Mouse (Mus musculus): ENCODE data around the gene Gm27029.
"Not testable (repeated sequence)": the region's sequence is repeated elsewhere in the genome, so short reads cannot be mapped to it uniquely, and the experiment has no call there.

Gm27029 gene

DNA sequence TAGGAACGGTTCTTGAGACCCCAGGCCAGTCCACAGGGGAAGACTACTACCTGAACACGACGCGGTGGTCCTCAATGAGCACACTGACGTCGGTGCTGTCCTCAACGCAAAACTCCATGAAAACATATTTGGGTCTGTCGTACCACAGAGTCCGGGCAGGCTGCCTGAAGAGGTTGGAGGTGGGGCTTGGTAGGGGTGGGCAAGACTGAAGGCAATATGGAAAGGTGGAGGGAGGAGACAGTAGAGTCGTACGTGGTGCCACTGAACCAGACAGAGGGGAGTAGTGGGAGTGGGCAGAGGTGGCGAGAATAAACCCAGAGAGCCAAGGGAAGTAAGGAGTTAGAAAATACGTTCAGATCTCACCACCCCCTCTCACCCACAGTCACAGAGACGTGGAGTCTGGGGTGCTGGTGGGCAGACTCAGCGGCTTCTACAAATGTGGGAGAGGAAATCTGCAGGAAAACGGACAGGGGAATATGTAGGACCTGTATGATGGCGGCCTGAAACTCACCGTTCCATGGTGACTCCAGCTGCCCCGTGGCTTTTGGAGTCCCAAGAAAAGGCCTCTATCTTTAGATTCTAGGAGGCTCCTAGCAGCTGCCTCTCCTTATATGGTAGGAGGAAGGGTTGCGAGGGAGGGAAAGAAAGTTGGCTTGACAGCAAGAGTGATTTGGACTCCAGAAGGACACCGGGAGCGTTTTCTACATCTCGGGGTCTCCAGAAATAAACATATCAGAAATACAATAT, at the start of gene Gm27029:
TSS of gene Gm27029 (minus strand) at position 692 of the 747 bp plus-strand sequence.
- no peak for DNase-seq (ENCODE audit: low spot score)

DNA sequence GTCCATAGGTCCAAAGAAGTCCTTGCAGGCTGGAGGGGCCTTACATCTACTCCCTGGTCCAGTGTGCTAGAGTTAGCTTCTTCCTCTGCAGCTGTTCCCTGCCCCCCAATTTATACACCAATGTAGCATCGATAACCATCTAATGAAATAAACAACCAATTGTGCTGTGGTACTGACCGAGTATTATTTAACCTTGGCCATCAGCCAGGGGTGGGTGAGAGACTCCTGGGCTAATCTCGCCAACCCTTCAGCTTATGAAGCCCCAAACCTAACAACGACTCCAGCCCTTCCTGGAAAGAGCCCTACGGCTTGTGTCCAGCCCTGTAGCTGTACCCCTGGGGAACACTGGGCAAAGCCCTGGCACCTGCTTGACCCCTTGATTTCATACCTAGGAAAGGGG, 49.7 kb upstream of the Gm27029 start:
- no peak for DNase-seq (ENCODE audit: low spot score)

DNA sequence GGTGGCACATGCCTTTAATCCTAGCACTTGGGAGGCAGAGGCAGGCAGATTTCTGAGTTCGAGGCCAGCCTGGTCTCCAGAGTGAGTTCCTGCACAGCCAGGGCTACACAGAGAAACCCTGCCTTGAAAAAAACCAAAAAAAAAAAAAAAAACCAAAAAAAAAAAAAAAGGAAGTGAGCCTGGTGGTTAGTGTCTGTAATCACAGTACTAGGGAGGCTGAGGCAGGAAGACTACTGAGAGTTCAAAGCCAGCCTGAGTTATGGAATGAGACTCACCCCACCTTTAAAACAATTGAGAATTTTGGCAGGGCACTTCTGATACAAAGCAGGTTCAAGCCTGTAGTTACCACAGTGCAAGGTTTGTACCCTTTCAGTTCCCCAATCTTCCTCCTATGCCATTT, 49.1 kb upstream of the Gm27029 start:
- not testable (repeated sequence) for DNase-seq (ENCODE audit: low spot score)

DNA sequence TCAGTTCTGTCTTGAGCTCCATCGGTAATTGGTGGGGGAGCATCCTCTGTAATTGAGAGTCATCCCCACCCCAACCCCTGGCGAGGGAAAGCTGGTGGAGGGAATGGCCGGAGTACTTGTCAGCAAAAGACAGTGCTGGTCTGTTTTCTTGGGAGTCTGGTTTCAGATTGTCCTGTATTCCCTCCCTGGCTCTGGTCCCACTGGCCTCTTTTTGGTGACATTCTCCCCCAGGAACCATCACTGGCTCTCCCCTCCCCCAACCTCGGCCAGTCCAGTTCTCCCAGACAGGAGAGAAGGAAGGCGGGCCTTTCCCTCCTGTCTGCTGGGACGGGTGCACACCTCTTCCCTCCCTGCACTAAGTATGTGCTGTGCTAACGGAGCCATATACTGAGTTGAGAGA, 47.7 kb upstream of the Gm27029 start:
- no peak for DNase-seq (ENCODE audit: low spot score)

DNA sequence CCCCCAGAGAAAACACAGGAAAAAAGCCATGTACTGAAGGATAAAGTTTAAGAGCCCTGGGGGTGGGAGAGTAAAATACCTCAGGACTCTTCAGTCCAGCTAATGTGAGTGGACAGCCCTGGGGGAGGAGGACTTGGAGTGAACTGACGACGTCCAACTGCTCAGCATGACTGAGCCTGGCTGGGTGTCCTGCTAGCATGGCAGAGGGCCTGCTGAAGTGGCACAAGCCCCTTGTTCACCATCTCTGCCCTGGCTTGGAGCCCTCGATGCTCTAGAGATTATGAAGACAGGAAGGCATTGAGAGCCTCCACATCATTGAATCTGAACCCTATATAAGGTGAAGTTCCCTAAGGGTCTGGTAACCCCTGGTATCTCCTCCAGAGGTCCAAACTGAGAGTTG, 47.3 kb upstream of the Gm27029 start:
- no peak for DNase-seq (ENCODE audit: low spot score)

DNA sequence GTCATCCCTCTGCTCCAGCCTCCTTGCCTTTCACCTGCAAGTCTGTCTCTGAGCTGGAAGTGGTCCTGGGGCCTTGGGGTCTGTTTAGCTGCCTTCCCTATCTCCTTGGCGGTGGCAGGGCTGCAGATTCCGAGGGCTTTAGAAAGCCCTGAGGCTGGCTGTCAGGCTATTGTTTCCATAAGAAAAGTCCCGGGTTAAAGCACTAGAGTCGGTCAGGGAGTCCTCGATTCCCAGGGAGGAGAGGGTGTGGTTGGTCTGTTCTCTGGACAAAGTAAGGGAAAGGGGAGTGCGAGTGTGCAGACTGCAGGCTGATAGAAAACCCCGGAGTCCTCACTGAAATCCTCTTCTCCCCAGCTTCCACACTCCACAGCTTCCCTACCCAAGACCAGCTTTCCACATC, 45.6 kb upstream of the Gm27029 start:
- no peak for DNase-seq (ENCODE audit: low spot score)

DNA sequence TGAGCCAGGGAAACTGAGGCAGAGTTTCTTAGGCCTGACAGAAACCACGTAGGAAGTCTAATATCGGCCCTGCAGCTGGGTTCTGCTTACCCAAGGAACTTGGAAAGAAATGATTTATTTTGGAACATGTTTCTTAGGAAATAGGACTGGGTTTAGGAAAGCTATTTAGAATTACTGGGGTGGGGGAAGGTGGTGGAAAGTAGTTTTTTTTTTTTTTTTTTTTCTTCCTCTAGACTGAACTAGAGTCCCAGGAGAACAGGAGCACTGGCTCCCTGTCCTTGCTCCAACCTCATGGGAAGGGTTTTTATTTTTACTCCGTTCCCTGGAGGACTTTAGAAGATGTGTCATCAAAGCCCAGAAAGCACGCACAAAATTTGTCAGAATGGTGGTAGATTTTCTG, 44.6 kb upstream of the Gm27029 start:
- DNase-seq (ENCODE audit: low spot score), result no peak

DNA sequence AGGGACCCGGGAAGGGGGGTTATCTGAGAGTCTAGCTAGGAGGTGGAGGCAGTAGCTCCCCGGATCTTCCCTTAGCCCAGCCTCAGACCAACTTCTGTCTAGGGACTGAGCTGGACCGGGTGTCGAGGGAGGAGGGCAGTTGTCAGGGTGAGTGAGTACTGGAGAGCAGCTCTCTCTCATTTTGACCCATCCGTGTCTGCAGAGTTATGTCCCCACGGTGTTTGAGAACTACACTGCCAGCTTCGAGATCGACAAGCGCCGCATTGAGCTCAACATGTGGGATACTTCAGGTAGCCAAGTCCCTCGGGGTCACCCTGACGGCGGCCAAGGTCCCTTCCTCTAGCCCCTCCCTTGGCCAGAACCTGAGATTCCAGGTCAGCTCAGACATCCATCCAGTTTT, 44.1 kb upstream of the Gm27029 start:
- no peak for DNase-seq (ENCODE audit: low spot score)

DNA sequence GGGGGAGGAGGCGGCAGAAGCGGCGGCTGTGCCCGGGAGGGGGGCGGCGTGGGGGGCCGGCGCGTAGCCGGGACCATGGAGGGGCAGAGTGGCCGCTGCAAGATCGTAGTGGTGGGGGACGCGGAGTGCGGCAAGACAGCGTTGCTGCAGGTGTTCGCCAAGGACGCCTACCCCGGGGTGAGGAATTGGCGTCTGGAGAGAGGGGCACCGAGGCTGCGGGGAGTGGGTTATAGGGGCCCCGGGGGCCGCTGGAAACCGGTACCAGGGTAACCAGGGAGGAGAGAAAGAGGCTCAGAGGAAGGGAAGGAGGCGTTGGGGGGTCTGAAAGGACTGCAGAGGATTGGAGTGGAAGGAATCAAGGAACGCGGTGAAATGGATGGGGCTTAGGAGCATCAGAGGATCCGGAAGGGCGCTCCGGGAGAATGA, 43.7 kb upstream of the Gm27029 start:
- no peak for DNase-seq (ENCODE audit: low spot score)

DNA sequence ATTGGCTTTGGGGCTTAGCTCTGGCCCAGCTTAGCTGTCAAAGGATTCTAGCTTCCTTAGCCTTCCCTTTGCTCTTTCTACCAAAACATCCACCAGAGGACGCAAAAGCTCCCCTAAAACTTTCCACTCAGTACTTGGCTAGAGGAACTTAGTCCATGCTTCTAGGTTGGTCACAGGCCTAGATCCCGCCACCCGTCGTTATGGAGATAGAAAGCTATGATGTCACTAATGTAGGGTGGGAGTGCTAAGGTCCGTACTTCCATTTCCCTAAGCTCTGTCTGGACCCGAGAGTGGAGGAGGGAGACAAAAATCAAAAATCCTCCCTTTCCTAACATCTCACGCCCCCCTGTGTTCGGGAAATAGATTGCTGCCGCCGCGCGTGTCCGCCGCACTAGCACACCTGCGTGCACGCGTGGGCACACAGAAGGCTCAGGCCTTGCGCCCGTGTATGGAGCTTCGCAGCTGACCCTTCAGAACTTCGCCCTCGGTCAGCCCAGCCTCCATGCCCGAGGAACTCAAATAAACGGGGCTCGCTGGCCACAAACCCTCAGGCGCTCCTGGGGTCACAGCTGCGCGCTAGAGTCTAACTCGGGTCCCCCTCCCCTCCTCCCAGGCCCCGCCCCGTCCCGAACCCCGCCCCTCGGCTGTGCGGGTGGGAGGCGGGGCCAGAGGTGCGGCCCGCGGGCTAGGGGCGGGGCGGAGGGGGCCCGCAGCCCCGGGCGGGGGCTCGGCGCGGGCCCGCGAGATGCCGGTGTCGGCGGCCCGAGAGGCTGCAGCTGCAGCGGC, 43.1 kb upstream of the Gm27029 start:
- peak; percentile 62 for DNase-seq (ENCODE audit: low spot score)

DNA sequence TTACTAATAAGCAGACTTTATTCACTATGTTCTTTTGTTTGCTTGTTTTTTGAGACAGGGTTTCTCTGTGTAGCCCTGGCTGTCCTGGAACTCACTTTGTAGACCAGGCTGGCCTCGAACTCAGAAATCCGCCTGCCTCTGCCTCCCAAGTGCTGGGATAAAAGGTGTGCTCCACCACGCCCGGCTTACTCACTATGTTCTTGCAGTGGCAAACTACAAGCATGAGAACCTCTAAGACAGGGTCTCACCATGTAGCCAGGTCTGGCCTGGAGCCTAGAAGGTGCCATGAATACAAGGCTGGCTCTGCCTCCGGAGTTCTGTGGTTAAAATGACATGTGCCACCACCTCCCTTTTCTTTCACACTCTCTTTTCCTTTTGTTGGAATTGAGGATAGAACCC, 42.0 kb upstream of the Gm27029 start:
- DNase-seq (ENCODE audit: low spot score), result not testable (repeated sequence)

DNA sequence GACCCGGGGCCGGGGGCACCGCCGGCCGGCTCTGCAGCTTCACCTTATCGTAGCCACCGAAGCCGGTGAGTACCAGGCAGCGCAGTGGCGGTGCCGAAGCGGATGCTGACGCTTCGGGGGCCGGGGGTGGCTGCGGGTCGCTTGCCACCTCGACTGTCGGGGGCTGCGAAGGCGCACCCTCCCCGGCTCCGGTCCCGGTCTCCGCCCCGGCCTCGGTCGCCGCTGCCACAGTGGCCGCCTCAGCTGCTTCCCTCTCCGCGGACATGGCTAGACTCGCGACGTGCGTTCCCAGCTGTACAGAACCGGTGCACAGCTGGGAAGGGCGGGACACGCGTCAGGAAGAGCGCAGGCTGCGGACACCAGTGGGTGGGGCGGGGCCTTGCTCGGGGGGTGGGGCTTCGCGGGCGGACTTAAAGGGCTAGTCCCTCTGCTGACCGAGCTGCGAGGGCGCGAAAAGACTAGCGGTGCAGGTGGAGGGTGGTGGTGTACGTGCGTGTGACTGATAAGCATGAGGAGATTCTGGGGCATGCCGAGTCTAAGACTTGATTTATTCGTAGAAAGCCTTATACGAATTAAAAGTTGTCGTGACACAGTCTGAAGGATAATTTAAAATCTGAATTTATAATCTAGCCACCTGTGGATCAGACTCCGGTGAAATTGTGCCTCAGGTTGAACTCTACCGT, 41.4 kb upstream of the Gm27029 start, which contains the start of gene Vat1:
TSS of gene Vat1 (minus strand) at position 362 of the 683 bp plus-strand sequence.
- DNase-seq (ENCODE audit: low spot score), result peak; percentile 62

DNA sequence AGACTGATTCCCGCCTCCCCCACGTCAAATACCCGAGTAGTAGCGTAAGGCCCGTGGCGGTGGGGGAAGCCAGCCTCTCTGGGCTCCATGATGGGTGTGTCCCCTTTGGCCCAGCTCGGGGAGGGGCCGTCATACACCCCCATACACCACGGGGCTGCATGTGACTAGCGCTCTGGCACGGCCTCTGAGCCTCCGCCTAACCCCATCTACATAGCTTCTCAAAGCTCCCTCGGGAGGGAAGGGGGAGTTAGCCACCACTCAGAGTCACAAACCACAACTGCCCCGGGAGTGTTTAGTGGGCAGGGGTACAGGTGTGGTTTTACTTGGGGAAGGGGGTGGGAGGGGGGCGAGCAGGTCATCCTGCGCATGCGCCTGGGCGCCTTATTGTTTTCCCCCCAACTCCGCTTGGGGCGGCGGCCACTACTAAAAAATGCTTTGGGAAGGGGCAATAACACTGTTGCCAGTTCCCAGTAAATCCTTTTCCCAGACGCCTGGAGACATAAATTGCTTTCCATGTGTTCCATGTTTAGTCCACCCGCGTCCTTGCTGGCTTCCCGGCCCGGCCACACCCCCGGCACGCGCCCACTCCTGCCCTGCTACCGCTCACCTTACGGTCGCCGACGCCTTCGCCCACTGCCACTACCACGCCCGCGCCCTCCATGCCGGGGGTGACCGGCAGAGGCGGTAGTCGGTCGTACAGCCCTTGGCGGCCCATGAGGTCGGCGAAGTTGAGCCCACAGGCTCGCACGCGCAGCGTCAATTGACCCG, 40.7 kb upstream of the Gm27029 start:
- no peak for DNase-seq (ENCODE audit: low spot score)

DNA sequence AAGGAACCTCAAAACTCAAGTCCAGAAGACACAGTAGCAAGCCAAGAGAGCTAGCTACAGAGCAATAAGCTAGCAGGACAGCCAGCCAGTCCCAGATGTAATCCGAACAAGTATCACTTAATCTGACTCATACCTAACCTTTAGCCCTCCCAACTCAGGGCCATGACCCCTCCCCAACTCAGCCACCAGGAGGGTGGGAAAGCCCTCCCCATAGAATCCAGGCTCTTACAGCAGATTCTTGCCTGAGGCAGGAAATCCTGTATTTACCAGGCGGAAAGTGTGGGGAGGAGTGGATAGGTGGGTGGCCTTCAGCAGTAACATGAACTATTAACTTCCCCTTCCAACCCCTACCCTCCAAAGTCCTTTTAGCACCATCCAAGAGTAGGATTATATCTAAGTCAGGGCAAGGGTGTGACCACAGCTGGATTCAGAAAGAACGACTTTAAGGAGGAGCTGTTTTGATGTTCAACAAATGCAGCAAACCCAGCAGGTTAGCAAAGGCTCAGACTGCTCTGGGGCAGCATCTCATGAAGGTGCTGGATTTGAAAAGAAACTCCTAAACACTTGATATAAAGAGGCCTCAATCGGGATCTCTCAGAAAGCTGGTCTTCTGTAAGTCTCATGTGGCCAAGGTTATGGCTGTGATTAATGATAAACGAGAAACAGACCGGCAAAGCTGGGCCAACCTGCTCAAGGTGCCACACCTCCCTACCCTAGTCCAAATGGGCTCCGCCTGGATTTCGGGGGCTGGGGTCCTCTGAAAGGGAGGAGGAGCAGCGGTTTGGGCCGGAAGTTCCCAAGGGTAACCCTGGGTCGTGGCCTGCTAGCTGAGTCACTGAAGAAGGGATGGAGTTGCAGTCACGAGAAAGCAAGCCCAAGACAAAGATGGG, 39.9 kb upstream of the Gm27029 start, which contains the start of gene Rnd2:
TSS of gene Rnd2 (plus strand) at position 789 of the 890 bp plus-strand sequence.
- DNase-seq (ENCODE audit: low spot score), result no peak

DNA sequence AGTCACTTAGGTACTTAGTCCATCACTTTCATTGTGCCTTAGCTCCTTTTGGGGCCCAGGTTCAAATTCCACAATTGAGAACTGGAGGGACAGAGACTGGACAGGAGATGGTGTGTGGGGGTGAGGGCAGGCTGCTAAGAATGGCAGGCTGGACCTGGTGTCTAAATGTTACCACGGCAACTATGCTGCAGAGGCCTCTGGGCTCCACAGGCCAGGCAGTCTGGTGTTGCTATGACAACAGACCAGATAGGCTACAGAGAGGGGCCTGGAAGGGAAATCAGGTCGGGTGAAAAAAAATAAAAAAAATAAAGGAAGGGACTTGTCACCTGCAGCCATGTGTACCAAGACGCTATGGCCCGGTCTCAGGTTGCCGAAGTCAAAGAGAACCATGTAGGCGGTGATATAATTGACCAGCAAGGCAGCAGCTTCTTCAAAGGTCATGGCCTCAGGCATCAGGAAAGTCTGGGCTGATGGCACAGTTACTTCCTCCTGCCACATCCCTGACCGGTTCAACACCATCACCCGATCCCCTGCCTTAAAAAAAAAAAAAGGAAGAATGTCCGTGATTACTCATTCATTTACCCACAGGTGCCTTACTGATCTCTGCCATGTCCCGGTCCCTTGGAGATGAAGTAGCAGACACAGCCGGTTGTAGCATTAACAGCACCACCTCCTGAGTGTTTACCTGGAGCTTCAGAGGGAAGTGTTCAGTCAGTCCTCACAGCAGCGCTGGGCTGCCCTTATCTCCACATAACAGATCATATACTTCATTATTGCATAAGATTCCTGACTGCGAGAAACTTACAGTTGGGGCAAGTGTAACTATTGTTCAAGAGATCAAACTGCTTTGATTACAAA, 38.2 kb upstream of the Gm27029 start:
- no peak for DNase-seq (ENCODE audit: low spot score)

DNA sequence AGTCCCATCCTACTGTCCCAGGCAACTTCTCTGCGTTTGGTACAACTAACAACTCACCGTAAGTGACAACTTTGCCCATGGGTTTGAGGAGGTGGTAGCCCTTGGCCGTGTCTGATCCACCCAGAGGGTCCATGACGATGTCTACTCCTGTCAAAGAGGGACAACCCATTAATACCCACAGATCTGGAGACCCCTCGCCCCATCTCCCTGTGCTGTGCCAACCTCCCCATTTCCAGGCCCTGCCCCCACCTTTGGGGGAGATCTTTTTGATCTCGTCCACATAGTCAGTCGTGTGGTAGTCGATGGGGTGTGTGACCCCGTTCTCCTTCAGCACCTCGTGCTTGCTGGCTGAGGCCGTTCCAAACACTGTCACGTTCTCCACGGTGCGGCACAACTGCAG, 37.5 kb upstream of the Gm27029 start:
- no peak for DNase-seq (ENCODE audit: low spot score)

DNA sequence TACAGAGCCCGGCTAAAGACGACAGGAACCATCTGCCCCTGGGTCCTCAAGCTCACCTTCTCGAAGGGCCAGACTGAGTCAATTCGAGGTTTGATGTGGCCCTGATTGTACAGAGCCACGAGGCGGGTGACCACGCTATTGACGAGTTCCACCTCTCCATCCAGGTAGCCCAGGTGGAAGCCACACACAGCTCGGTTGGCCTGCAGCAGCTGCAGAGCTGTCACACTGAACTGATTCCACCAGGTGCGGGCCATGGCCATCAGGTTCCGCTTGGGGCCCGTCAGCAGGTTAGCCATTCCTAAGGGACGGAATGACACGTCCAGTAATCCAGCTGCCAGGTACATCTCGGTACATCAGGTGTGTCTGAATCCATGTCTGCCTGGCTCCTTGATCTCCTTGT, 35.7 kb upstream of the Gm27029 start:
- no peak for DNase-seq (ENCODE audit: low spot score)

DNA sequence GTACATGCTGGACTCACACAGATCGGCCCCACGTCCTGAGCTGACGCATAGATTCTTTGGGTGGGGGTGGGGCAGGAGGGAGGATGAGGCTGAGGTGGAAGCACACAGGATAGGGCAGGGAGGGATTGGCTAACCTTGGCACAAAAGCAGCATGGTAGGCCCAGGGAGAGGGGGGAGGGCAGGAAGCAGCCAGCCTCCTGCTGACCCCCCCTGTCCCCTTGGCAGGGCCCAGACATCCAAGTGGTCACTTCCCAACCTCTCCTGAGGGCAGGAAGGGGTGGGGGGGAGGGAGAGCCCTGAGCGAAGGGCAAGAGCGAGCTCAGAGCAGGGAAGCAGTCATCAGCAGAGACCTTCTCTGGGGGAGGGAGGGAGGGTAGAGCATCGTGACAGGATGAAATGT, 35.1 kb upstream of the Gm27029 start:
- DNase-seq (ENCODE audit: low spot score), result no peak

DNA sequence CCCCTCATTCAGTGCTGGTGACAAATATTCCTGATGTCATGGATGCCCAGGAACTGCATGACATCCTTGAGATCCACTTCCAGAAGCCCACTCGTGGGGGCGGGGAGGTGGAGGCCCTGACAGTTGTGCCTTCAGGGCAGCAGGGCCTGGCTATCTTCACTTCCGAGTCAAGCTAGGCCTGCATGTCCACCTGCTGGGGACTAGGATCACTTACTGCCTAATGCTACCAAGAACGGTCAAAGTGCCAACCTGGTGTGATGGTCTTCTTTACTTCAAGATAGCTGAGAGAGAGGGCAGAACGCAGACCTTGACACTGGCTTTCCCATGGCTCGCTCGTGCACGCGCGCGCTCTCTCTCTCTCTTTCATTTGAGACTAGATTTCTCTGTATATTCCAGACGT, 33.6 kb upstream of the Gm27029 start:
- no peak for DNase-seq (ENCODE audit: low spot score)

DNA sequence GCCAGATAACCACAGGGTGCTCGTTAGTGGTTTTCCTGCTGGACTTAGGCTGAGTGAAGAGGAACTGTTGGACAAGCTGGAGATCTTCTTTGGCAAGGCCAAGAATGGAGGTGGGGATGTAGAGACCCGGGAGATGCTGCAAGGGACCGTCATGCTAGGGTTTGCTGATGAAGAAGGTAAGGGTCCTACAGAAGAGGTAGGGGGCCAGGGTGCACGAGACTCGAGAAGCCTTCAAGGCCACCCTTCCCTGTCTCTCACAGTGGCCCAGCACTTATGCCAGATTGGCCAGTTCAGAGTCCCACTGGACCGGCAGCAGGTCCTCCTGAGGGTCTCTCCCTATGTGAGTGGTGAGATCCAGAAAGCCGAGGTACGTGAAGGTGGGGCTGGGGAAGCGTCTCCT, 33.0 kb upstream of the Gm27029 start:
- DNase-seq (ENCODE audit: low spot score), result no peak
